ENCODE assay signal across 14 mouse cellular contexts in the genomic region with DNA sequence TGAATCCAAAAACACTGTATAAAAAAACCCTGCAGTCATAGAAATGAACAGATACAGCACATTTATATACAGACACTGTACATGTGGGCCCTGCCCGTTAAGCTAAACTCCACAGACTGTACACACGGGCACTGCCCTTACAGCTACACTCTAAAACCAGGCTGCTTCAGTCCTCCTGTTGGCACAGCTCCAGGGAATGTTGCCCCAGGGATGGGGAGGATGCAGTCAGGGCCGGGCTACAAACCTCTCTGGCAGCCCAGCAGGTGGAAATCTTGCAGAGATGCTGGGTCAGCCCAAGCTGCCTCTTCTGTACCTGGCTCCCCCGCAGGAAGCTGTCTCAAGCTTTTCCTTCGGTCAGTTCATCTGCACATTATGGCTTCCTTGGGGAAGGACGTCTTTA. TPM values are rescaled to one million over a fixed set of nuclear protein-coding genes. Genes with fewer than 3 reads are reported as not detected.
A peak's percentile ranks its signal among the peaks of the same experiment; 100 is the strongest.
DNase-seq lines count a peak whose midpoint lies in the region; ATAC-seq and TF ChIP-seq lines count a peak whose summit lies in the region.
"Had no signal": no experiment of that assay in that cellular context is flagged by ENCODE, and none has a peak within 500 bp of the region (broad histone marks: within the 10 kb centered on the region; RNA-seq: fewer than 3 reads in every experiment).

No protein-coding gene starts in this region.

- no peaks in the 10 kb centered on the region for H3K27me3 ChIP-seq in kidney, adult 2 months (replicated peaks; ENCODE audit: control insufficient read depth, insufficient read depth, low read length)
- no peaks in the 10 kb centered on the region for H3K27me3 ChIP-seq in kidney, embryonic 16.5 days (ENCODE audit: insufficient read depth, low read length)
- H3K27me3 ChIP-seq: limb, embryonic 15.5 days had no signal

- H3K4me1 ChIP-seq in kidney, adult 2 months (ENCODE audit: control insufficient read depth, insufficient read depth, low read length): peaks cover 30% of the 10 kb centered on the region; the same call in 1 of the 2 replicates
- peaks cover 46% of the 10 kb centered on the region for H3K4me1 ChIP-seq in kidney, embryonic 16.5 days (ENCODE audit: insufficient read depth, low read length)

- peak; percentile 66 for DNase-seq in cerebellum, adult 11-12 months
- DNase-seq in cerebellum, adult 11 months: no peak
- DNase-seq in kidney, adult 2 months: peak; percentile 62
- DNase-seq in 3134 (ENCODE audit: extremely low read depth, insufficient read length, low spot score): peak; percentile 47
- peak; percentile 64 to 72 for DNase-seq in kidney, postnatal 25 days
- no peak for DNase-seq in layer of hippocampus, adult 11-12 months (ENCODE audit: low spot score)
- no peak for DNase-seq in adrenal gland, postnatal 25 days
- DNase-seq: gastrocnemius, postnatal 25 days; thymus, adult 18-20 months had no signal

- H3K27ac ChIP-seq in kidney, adult 2 months (ENCODE audit: insufficient read depth, low read depth, low read length): no peak overlapping the region
- H3K27ac ChIP-seq in kidney, embryonic 16.5 days (ENCODE audit: low read length): no peak overlapping the region
- H3K27ac ChIP-seq: midbrain, embryonic 10.5 days had no signal

- peaks cover 8% of the 10 kb centered on the region for H3K36me3 ChIP-seq in kidney, adult 2 months (ENCODE audit: control insufficient read depth, insufficient read depth, low read length)
- H3K36me3 ChIP-seq in kidney, embryonic 16.5 days (ENCODE audit: insufficient read depth, low read length): peaks cover 33% of the 10 kb centered on the region

- TF ChIP-seq CTCF in kidney, adult 2 months (conservative IDR thresholded peaks at IDR 0.05; ENCODE audit: insufficient read depth, insufficient read length, low read depth, low read length): no peak

- ATAC-seq in kidney, embryonic 16.5 days (ENCODE audit: low FRiP score, low TSS enrichment): no peak

- TF ChIP-seq POLR2A in kidney, adult 2 months (IDR thresholded peaks at IDR 0.05; ENCODE audit: low read depth, low read length): no peak

- 40% methylated on average over 6 of the region's 6 CpGs for WGBS in kidney, adult 2 months
- 68% methylated on average over 6 of the region's 6 CpGs for WGBS in kidney, embryonic 16.5 days

- no peak overlapping the region for H3K4me3 ChIP-seq in kidney, adult 2 months (ENCODE audit: insufficient read depth, low read depth, low read length)
- H3K4me3 ChIP-seq in kidney, embryonic 16.5 days (ENCODE audit: low read length): no peak overlapping the region
- H3K4me3 ChIP-seq: limb, embryonic 15.5 days; midbrain, embryonic 10.5 days had no signal

- no peak overlapping the region for H3K4me2 ChIP-seq in kidney, embryonic 16.5 days (replicated peaks; ENCODE audit: low read depth, low read length)
- H3K4me2 ChIP-seq: limb, embryonic 15.5 days had no signal

- H3K9me3 ChIP-seq in kidney, embryonic 16.5 days (ENCODE audit: low read length): no peaks in the 10 kb centered on the region
- H3K9me3 ChIP-seq: forebrain, embryonic 10.5 days; limb, embryonic 15.5 days; midbrain, embryonic 10.5 days had no signal

- no peak overlapping the region for H3K9ac ChIP-seq in kidney, embryonic 16.5 days (replicated peaks; ENCODE audit: low read length)
- H3K9ac ChIP-seq: limb, embryonic 15.5 days had no signal

RNA-seq across cellular contexts. Expression of a gene that starts 1.4 kb away (rescaled TPM):
- polyA plus RNA-seq in kidney, adult 2 months (2012; rRNA removed): 109 and 110 TPM in 2 replicates
- polyA plus RNA-seq in kidney, embryonic 16.5 days (2015; fragmentation: Nextera tagmentation; extraction: Ambion mirVana): 58.8 and 64.3 TPM in 2 replicates
- 44.7 and 51.4 TPM in 2 replicates for total RNA-seq in adrenal gland, postnatal 25 days (2021)

RNA-seq across cellular contexts. Expression of a gene that starts 9.2 kb away (rescaled TPM):
- polyA plus RNA-seq in kidney, adult 2 months (2012; rRNA removed): 54.1 and 59.2 TPM in 2 replicates
- 81.9 and 86.7 TPM in 2 replicates for polyA plus RNA-seq in kidney, embryonic 16.5 days (2015; fragmentation: Nextera tagmentation; extraction: Ambion mirVana)
- total RNA-seq in adrenal gland, postnatal 25 days (2021): 11.6 and 17.2 TPM in 2 replicates
- total RNA-seq: hematopoietic stem cell, adult 5-6 weeks had no signal

RNA-seq across cellular contexts. Expression of a gene that starts 12.6 kb away (rescaled TPM):
- polyA plus RNA-seq in kidney, adult 2 months (2012; rRNA removed): 431 and 562 TPM in 2 replicates
- 127 and 146 TPM in 2 replicates for polyA plus RNA-seq in kidney, embryonic 16.5 days (2015; fragmentation: Nextera tagmentation; extraction: Ambion mirVana)
- total RNA-seq in adrenal gland, postnatal 25 days (2021): 106 and 137 TPM in 2 replicates

RNA-seq across cellular contexts. Expression of a gene that starts 25.7 kb away (rescaled TPM):
- polyA plus RNA-seq in kidney, adult 2 months (2012; rRNA removed): 9.1 and 10.5 TPM in 2 replicates
- polyA plus RNA-seq in kidney, embryonic 16.5 days (2015; fragmentation: Nextera tagmentation; extraction: Ambion mirVana): 4.7 and 6.0 TPM in 2 replicates
- 2.6 and 3.2 TPM in 2 replicates for total RNA-seq in adrenal gland, postnatal 25 days (2021)

RNA-seq across cellular contexts. Expression of a gene that starts 26.0 kb away (rescaled TPM):
- 142 and 173 TPM in 2 replicates for polyA plus RNA-seq in kidney, adult 2 months (2012; rRNA removed)
- polyA plus RNA-seq in kidney, embryonic 16.5 days (2015; fragmentation: Nextera tagmentation; extraction: Ambion mirVana): 272 and 300 TPM in 2 replicates
- 126 and 127 TPM in 2 replicates for total RNA-seq in adrenal gland, postnatal 25 days (2021)

Comparison
In these comparisons a context has a peak if more than half of its experiments do, and no peak if none do; other contexts are left out.
1. DNase-seq: peak in cerebellum, adult 11-12 months (single experiment), kidney, adult 2 months (single experiment), 3134 (single experiment) and kidney, postnatal 25 days (2 of 2); none in cerebellum, adult 11 months (single experiment), layer of hippocampus, adult 11-12 months (single experiment) and adrenal gland, postnatal 25 days (single experiment).